Mouse (Mus musculus): ENCODE data around the gene Evi5. TPM values are rescaled to one million over a fixed set of nuclear protein-coding genes. Genes with fewer than 3 reads are reported as not detected.

Evi5 gene
- polyA plus RNA-seq, 1 experiment from 2014 or later = 67.3 TPM

GRCm38 (mm10) chr5:107792516-107792915 is 82.4 kb downstream of the Evi5 start:
- Histone ChIP-seq H3K4me3 (no peak overlapping the region), H3K36me3 (peaks cover 21% of the 10 kb centered on the region), H3K9ac (no peak overlapping the region), H3K4me2 (no peak overlapping the region), H3K9me3 (no peaks in the 10 kb centered on the region), H3K4me1 (0 out of 2 replicates have a peak, but pooled peaks cover 6% of the 10 kb centered on the region), H3K27me3 (no peaks in the 10 kb centered on the region), H3K27ac (no peak overlapping the region)
- WGBS = 89% methylated on average over 3 of the region's 3 CpGs
- no peak for ATAC-seq (ENCODE audit: borderline replicate concordance, extremely low read depth, low FRiP score, low TSS enrichment)

DNA sequence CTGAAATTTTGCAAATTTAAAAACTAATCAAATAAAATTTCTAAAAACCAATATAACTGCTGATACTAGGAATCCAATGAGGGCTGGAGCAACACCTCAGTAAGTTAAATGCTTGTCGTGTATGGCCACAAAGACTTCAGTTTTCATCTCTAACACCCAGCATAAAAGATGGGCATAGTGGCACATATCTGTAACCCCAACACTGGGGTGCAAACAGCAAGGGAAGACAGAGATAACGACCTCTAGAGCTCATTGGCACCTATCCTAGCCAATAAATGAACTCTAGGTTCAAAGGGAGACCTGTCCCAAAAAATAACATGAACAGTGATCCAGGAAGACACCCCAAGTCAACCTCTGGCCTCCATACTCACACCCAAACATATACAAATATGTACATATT is 82.9 kb downstream of the Evi5 start:
- Histone ChIP-seq H3K36me3 (peaks cover 23% of the 10 kb centered on the region), H3K27me3 (no peaks in the 10 kb centered on the region), H3K9me3 (no peaks in the 10 kb centered on the region), H3K4me2 (no peak overlapping the region), H3K9ac (no peak overlapping the region), H3K27ac (no peak overlapping the region), H3K4me1 (0 out of 2 replicates have a peak, but pooled peaks cover 6% of the 10 kb centered on the region), H3K4me3 (no peak overlapping the region)
- WGBS = 88% methylated on average over 2 of the region's 2 CpGs
- no peak for ATAC-seq (ENCODE audit: borderline replicate concordance, extremely low read depth, low FRiP score, low TSS enrichment)

- no peak overlapping the region for H3K4me3 ChIP-seq
- no peak for ATAC-seq (ENCODE audit: borderline replicate concordance, extremely low read depth, low FRiP score, low TSS enrichment)
- H3K36me3 ChIP-seq = peaks cover 26% of the 10 kb centered on the region; the same call in 1 of the 2 replicates
- H3K27ac ChIP-seq = no peak overlapping the region
- H3K9ac ChIP-seq = no peak overlapping the region
- H3K9me3 ChIP-seq = no peaks in the 10 kb centered on the region
- H3K27me3 ChIP-seq = no peaks in the 10 kb centered on the region
- 60% methylated on average over 5 of the region's 5 CpGs for WGBS
- H3K4me1 ChIP-seq = 0 out of 2 replicates have a peak, but pooled peaks cover 6% of the 10 kb centered on the region
- no peak overlapping the region for H3K4me2 ChIP-seq
Observed at GRCm38 (mm10) chr5:107789492-107789891, 85.4 kb downstream of the Evi5 start.

- H3K9ac ChIP-seq = no peak overlapping the region
- H3K27me3 ChIP-seq = no peaks in the 10 kb centered on the region
- peaks cover 26% of the 10 kb centered on the region; the same call in 1 of the 2 replicates for H3K36me3 ChIP-seq
- WGBS = 72% methylated on average over 7 of the region's 7 CpGs
- no peaks in the 10 kb centered on the region for H3K4me1 ChIP-seq
- H3K27ac ChIP-seq = no peak overlapping the region
- H3K4me3 ChIP-seq = no peak overlapping the region
- ATAC-seq (ENCODE audit: borderline replicate concordance, extremely low read depth, low FRiP score, low TSS enrichment) = no peak
- no peak overlapping the region for H3K4me2 ChIP-seq
- H3K9me3 ChIP-seq = no peaks in the 10 kb centered on the region
Observed at GRCm38 (mm10) chr5:107787682-107788443, 87.0 kb downstream of the Evi5 start.

DNA sequence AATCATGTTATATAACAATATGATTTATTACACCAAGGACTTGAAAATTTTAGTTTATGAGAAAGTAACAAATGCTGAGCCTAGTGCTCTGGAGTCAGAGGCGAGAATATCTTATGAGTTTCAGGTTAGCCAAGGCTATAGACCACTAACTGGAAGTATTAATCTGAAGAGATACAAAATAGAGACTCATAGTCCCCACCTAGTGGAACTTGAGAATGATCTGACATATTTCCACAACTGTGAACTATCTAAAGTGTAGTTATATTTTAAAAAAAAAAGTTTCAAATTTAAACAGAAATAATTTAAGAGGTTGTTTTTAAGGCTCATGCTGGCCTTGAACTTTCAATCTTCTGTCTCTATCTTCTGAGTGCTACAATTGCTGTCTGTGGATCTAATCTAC is 92.5 kb downstream of the Evi5 start:
- Histone ChIP-seq H3K9me3 (no peaks in the 10 kb centered on the region), H3K9ac (no peak overlapping the region), H3K27me3 (no peaks in the 10 kb centered on the region), H3K4me2 (no peak overlapping the region), H3K27ac (no peak overlapping the region), H3K36me3 (peaks cover 15% of the 10 kb centered on the region; the same call in 1 of the 2 replicates), H3K4me1 (no peaks in the 10 kb centered on the region), H3K4me3 (no peak overlapping the region)
- ATAC-seq (ENCODE audit: borderline replicate concordance, extremely low read depth, low FRiP score, low TSS enrichment) = no peak
- 87% methylated on average over 1 of the region's 1 CpGs for WGBS

GRCm38 (mm10) chr5:107778763-107779162 is 96.1 kb downstream of the Evi5 start:
- no peak overlapping the region for H3K9ac ChIP-seq
- no peaks in the 10 kb centered on the region for H3K4me1 ChIP-seq
- H3K36me3 ChIP-seq = no peaks in the 10 kb centered on the region
- 90% methylated on average over 3 of the region's 3 CpGs for WGBS
- H3K27me3 ChIP-seq = no peaks in the 10 kb centered on the region
- H3K27ac ChIP-seq = no peak overlapping the region
- no peak overlapping the region for H3K4me2 ChIP-seq
- H3K4me3 ChIP-seq = no peak overlapping the region
- no peaks in the 10 kb centered on the region for H3K9me3 ChIP-seq
- ATAC-seq (ENCODE audit: borderline replicate concordance, extremely low read depth, low FRiP score, low TSS enrichment) = no peak

DNA sequence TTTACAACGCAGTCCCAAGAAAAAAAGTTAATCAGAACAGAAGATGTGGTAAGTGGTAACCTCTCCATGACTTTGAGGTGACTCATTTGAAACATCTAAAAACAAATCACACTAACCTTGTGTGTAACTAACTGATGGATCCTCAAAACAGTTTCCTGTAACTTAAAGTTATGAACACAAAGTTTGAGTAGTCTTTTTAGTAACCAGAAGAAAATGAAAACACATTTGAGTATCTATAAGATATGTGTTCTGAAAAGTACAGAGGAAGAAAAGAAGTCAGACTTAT is 97.4 kb downstream of the Evi5 start:
- Histone ChIP-seq H3K9me3 (no peaks in the 10 kb centered on the region), H3K4me2 (no peak overlapping the region), H3K4me1 (no peaks in the 10 kb centered on the region), H3K4me3 (no peak overlapping the region), H3K36me3 (no peaks in the 10 kb centered on the region), H3K27ac (no peak overlapping the region), H3K9ac (no peak overlapping the region), H3K27me3 (no peaks in the 10 kb centered on the region)
- no peak for ATAC-seq (ENCODE audit: borderline replicate concordance, extremely low read depth, low FRiP score, low TSS enrichment)
- 93% methylated on average over 1 of the region's 1 CpGs for WGBS

DNA sequence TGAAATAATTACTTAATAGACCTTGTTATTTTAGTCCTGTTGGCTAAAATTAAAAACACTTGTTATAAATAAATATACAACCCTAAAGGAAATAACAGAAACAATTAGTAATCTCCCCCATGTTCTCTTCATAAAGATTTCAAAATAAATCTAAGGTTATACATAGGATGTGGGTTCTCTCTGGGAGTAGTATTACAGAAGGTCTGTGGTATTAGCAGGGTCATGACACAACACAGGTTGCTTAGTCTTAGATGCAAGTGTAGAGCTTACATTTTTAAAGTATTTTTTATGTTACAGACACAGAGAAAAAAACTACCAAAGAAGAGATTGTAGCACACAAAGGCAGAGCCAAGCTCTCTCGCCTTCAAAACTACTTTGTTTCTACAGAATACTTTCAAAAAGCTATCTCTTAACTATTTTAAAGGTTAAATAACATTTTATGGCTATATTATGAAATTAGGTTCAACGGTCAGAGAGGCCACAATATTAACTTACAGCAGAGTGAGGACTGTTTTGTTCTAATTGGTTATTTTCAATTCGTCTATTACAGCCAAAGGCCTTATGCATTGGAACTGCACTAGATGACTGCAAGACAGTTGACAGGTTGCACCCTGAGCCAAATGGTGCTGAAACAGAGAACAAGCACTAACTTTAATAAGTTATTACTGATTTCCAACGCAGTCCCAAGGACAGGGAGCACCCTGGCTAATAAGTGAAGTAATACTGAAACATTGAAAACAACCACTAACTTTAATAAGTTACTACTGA is 97.9 kb downstream of the Evi5 start:
- H3K27me3 ChIP-seq = no peaks in the 10 kb centered on the region
- WGBS = 87% methylated on average over 4 of the region's 4 CpGs
- ATAC-seq (ENCODE audit: borderline replicate concordance, extremely low read depth, low FRiP score, low TSS enrichment) = no peak
- no peaks in the 10 kb centered on the region for H3K36me3 ChIP-seq
- no peak overlapping the region for H3K9ac ChIP-seq
- no peak overlapping the region for H3K27ac ChIP-seq
- no peaks in the 10 kb centered on the region for H3K4me1 ChIP-seq
- H3K4me2 ChIP-seq = no peak overlapping the region
- H3K9me3 ChIP-seq = no peaks in the 10 kb centered on the region
- H3K4me3 ChIP-seq = no peak overlapping the region

DNA sequence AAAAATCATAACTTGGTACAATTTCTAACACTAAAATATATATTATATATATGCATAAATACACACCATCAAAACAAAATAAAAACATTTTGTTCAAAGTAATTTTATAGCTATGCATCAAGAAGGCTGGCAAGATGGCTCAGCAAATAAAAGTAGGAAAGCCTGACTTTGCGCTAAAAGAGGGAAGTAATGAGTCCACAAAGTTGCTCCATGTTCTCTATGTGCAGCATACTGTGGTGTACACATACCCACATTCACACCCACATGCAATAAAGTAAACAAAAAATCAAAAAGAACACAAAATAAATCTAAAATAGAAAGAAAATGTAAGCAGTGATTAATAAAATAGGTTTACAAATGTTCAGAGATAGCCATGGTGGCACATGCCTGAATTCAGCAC is 99.0 kb downstream of the Evi5 start:
- Histone ChIP-seq H3K4me3 (no peak overlapping the region), H3K9me3 (no peaks in the 10 kb centered on the region), H3K4me2 (no peak overlapping the region), H3K9ac (no peak overlapping the region), H3K27me3 (no peaks in the 10 kb centered on the region), H3K27ac (no peak overlapping the region), H3K36me3 (no peaks in the 10 kb centered on the region), H3K4me1 (no peaks in the 10 kb centered on the region)
- WGBS = 98% methylated on average over 1 of the region's 1 CpGs
- ATAC-seq (ENCODE audit: borderline replicate concordance, extremely low read depth, low FRiP score, low TSS enrichment) = no peak

DNA sequence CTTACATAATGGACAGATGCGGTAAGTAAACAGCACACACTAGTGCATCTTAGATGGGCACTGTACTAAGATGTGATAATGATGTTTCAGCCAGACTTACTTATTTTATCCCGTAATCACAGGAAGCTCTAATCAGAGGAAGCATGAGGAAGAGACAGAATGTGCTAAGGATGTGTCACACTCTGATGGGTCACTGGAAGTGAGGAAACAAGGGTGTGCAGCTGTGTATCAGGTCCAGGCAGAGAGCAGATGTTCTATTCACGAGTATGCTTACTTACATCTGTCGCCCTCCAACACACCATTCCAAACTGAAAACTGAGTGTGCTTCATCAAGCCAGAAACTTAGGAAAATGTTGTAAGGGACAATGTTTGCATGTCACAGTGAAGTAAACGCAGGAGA is 102.9 kb downstream of the Evi5 start:
- H3K4me1 ChIP-seq = no peaks in the 10 kb centered on the region
- no peak overlapping the region for H3K4me2 ChIP-seq
- no peak overlapping the region for H3K9ac ChIP-seq
- H3K36me3 ChIP-seq = peaks cover 5% of the 10 kb centered on the region; the same call in 1 of the 2 replicates
- H3K9me3 ChIP-seq = no peaks in the 10 kb centered on the region
- no peak overlapping the region for H3K4me3 ChIP-seq
- WGBS = 52% methylated on average over 5 of the region's 5 CpGs
- no peak for ATAC-seq (ENCODE audit: borderline replicate concordance, extremely low read depth, low FRiP score, low TSS enrichment)
- H3K27ac ChIP-seq = no peak overlapping the region
- H3K27me3 ChIP-seq = no peaks in the 10 kb centered on the region

DNA sequence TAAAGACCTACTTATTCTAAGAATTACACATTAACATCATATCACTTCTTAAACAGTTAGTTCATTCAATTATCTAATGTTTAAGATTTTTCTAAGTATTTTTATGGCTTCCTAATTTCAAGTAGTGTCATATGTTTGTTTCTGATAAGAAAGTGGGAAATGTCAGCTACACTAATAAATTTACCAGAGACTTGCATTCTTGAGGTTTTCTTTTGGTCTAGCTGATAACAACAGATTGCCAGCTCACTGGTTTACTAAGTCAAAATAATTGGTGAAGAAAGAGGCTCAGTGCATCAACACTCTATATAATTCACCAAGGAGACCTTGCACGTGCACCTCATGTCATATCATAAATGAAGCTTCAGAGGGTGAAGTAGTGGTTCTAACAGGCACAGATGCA is 106.7 kb downstream of the Evi5 start:
- Histone ChIP-seq H3K27me3 (no peaks in the 10 kb centered on the region), H3K36me3 (peaks cover 5% of the 10 kb centered on the region; the same call in 1 of the 2 replicates), H3K27ac (no peak overlapping the region), H3K9ac (no peak overlapping the region), H3K4me2 (no peak overlapping the region), H3K4me3 (no peak overlapping the region), H3K4me1 (no peaks in the 10 kb centered on the region), H3K9me3 (no peaks in the 10 kb centered on the region)
- 80% methylated on average over 1 of the region's 1 CpGs for WGBS
- no peak for ATAC-seq (ENCODE audit: borderline replicate concordance, extremely low read depth, low FRiP score, low TSS enrichment)

DNA sequence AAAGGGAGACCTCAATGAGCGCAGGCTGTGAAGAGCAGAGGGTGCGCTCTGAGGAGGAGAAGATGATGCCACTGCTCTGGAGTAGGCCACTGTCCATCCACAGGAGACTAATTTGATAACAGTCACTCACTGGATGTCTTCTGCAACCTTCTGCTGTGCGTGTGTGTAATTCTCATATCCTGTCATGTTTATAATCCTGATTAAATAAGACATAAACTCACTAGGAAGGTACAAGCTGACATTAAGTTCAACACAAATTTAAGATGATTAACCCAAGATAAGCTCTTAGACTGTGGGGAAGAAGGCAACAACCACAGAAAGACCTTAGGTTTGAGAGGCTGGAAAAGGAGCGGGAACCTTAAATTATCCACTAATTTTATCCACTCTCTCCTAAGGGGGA is 109.0 kb downstream of the Evi5 start:
- WGBS = 90% methylated on average over 4 of the region's 4 CpGs
- Histone ChIP-seq H3K36me3 (peaks cover 5% of the 10 kb centered on the region; the same call in 1 of the 2 replicates), H3K27me3 (no peaks in the 10 kb centered on the region), H3K4me3 (no peak overlapping the region), H3K9me3 (no peaks in the 10 kb centered on the region), H3K4me2 (no peak overlapping the region), H3K27ac (no peak overlapping the region), H3K9ac (no peak overlapping the region), H3K4me1 (no peaks in the 10 kb centered on the region)
- no peak for ATAC-seq (ENCODE audit: borderline replicate concordance, extremely low read depth, low FRiP score, low TSS enrichment)

Measured in lung, embryonic 15.5 days (tissue).